Mouse (Mus musculus) regulatory T cell (primary cell): ENCODE results near the gene Gm17728.
"Not testable (repeated sequence)": the region's sequence is repeated elsewhere in the genome, so short reads cannot be mapped to it uniquely, and the experiment has no call there.

Source experiments
- in situ Hi-C: fragments of 300-600 bp; cut with MboI, MseI; formaldehyde crosslinking; loops from one replicate; pipeline ENCODE4 v1.15.1; 2025; ENCODE audit warnings: high pct_unique_total_duplicates

Gm17728 gene

DNA sequence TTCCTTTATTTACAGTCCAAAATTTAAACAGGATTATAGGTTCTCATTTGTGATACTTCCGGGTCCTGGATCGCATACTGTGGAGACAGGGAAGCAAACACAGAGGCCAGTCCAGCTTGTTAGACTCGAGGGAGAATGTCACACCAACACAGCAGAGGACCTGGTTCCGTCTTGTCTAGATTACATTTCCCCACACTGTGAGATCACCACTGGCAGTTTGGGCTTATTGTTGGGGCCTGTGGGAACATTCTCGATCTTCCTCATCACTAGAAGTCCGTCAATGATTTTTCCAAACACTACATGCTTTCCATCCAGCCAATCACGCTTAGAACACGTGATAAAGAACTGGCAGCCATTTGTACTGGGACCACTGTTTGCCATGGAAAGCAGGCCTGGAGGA lies at the start of gene Gm17728:
TSS of gene Gm17728 (plus strand) at position 301 of the 400 bp plus-strand sequence.
- in situ Hi-C loops: not testable (repeated sequence)

DNA sequence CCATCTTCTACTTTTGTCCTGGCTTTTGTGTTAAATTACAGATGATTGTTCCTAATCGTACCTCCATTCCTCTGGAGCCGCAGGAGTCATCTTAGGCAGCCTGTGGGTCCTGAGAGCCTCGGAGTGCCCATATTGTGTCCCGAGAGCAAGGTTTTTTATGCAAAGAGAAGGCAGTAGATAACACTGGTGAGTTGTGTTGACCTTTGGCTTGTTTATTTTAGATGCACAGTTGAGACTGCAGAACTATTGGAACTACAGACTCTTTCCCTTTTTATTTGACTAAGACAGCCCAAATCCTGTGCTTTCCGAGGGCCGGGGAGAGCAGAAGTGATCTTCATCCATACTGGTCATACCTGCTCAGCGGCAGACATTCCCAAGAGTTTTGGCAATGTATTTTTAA lies 24.4 kb upstream of the Gm17728 start:
- in situ Hi-C loops: loop anchor here (5.0 kb wide), 1 partner anchor 70 kb away; no protein-coding TSS in a partner anchor

DNA sequence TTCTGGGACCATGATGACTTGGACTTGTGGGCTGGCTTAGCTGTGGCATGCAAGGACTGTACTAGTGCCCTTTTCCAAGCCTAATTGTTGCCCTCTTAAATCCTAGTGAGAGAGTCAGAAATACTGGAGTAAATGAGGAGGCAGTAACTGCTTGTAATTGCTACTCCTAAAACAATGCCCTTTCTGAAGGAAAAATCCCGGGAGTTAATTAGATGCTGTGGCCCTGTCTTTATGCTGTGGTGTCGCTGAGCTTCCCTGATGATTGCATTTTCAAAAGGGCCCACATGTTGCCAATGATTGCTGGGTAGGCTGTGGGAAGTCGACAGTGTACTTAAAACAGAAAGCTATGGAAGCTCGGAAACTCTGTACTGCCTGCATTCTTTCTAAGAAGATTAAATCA lies 23.3 kb upstream of the Gm17728 start:
- in situ Hi-C loops: loop anchor here (5.0 kb wide), 1 partner anchor 71 kb away; no protein-coding TSS in a partner anchor

DNA sequence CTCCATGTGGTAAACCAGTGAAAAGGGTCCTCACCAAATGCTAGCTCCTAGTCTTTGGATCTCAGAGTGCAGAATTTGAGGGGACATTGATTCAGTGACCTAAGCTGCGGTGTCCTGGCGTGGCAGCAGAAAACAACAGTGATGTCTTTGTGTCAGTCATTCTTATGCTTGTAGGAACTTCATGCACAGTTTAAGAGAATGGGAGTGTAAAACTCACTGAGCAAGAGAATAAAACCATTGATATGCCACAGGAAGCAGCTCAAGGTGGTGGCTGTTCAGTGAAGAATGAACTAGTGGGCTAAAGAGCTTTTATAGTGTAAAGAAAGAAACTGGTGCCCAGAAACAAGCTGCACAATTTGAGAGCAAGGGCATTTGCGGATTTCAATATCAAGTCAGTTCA lies 17.9 kb upstream of the Gm17728 start:
- in situ Hi-C loops: no loop called here

DNA sequence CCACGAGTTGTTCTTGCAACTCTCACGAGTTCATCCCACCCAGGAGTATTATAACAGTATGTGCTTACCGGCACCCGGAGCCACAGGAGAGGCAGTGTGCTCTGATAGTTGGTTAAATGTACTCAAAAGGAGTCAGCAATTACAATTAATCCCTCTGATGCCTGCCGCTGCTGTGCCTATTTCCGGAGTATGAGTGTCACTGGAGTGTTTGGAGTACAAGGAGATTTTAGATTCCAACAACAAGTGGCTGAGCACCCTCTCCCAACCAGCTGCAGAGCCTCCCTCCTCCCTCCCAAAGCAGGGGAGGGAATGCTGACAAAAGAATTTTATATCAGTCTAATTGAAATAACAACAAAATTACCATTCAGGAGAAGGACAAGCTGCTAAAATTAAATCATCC lies 14.2 kb upstream of the Gm17728 start:
- in situ Hi-C loops: no loop called here

DNA sequence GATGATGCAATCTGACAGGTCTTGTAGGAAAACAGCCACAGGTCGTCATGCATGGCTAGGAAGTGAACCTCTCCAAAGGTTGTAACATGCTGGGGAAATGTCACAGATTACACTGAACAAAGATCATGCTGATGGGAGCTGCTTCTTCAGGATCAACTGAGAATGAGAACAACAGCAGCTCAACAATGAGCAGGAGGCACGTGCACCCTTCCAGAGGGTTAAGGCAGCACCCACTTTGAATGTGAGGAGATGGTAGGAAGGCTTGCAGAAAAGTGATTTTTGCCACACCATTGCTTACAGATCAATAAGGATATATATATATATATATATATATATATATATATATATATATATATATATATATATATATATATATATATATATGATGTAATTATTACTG lies 2.8 kb upstream of the Gm17728 start:
- in situ Hi-C loops: no loop called here

DNA sequence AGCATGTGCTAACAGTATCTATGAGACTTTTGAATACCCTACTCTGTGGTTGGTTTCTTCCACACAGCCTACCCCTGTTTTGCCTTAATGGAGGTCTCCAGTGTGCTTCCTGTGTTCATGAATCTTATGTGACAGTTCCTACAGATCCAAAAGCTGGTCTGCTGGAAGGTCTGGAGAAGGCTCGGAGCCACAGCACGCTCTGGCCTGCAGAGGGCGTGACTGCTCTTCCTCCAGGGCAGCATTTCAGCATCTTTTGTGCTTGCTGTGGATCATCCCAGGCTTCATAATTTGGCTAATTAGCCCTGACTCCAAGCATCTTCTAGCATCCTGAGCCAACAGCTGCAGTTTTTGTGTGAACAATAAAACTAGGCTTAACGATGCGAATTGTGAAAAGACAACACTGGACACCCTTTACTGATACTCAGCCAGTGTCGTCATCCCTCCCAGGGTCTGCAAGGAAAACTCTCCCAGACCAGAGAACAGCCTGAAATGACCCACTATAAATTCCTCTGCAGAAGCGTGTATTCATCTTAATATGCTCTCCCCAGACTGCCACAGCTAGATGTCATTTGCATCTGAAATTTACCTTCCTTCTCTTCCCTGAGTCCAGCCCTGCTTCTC lies 6.6 kb downstream of the Gm17728 start:
- in situ Hi-C loops: no loop called here

DNA sequence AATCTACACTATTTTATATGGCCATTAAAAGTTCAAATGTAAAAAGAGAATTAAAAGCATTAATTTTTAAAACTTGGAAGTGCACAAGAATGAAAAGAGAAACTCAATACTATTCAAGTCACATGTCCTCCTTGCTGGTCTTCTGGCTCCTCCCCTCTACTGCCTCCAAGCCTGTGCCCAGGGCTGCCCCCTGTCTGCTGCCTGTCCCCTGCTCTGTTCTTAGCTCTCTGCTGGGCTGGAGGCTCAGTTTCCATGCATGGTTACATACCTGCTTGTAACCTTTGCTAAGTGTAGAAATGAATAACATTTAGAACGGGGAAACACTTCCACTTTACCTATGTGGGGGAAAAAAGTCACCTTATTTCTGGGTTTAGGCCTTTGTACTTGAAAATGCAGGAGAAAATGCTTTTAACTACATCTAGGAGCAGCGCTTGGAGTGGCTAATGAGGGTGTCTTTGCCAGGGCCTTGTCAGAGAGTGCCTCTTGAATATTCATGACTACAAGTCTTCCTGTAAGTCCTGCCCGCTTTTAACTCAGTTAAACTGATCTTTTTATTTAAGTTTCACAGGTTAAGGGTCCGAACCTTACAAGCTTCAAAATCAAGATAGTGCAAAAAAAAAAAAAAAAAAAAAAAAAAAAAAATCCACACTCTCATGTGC lies 18.3 kb downstream of the Gm17728 start:
- in situ Hi-C loops: no loop called here

DNA sequence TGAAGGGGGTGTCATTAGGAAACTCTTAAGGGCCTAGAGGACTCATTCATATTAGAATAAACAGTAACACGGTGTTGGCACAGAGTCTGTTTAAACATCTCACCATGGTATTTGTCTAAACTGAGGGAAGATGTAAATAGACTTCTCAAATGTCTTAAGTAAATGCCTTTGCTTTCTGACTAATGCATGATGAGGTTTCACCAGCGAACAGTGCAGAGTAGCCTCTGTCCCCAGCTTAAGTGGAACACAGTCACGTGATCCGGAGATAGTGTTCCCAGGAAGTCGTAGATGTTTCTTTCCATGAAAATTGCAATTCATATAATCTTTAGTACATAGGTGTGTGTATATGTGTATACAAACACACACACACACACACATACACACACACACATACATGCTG lies 34.5 kb downstream of the Gm17728 start:
- in situ Hi-C loops: no loop called here

DNA sequence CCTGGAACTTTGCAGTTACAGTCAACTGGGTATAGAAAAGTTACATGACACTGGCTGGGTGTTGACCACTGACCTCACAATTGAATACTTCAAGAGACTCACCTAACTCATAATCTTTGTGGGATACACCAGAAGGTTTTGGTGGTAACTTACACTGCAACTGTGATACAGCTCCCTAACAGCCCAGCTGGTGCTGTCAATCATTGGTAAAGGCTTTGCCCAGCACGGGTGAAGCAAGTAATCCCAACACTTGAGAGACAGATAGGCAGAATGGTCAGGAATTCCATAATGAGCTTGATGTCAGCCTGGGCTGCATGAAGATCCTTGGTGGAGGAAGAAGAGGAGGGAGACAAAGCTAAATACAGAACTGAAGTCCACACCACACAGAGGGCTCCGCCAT lies 39.0 kb downstream of the Gm17728 start:
- in situ Hi-C loops: no loop called here
